In genomic region chr13:77107734-77108133, GRCm38 (mm10) we compare ENCODE assay signal across 26 mouse cellular contexts. TPM values are rescaled to one million over a fixed set of nuclear protein-coding genes. Genes with fewer than 3 reads are reported as not detected.
A peak's percentile ranks its signal among the peaks of the same experiment; 100 is the strongest.
DNase-seq lines count a peak whose midpoint lies in the region; ATAC-seq and TF ChIP-seq lines count a peak whose summit lies in the region.
"Had no signal": no experiment of that assay in that cellular context is flagged by ENCODE, and none has a peak within 500 bp of the region (broad histone marks: within the 10 kb centered on the region; RNA-seq: fewer than 3 reads in every experiment).

No protein-coding gene starts in this region.

- H3K4me3 ChIP-seq in midbrain, embryonic 12.5 days: no peak overlapping the region
- H3K4me3 ChIP-seq in midbrain, embryonic 11.5 days (ENCODE audit: low read depth, low read length): no peak overlapping the region
- H3K4me3 ChIP-seq in CH12.LX (replicated peaks in 1 of 3; ENCODE audit: low read depth in 2 of 3, low read length in 2 of 3, poor library complexity in 1 of 3) (no peak overlapping the region), MEL (ENCODE audit: control insufficient read depth in 1 of 2, insufficient read depth in 1 of 2, low read depth in 2 of 2, low read length in 2 of 2) (no peak overlapping the region)
- H3K4me3 ChIP-seq: embryonic facial prominence, embryonic 13.5 days; embryonic facial prominence, embryonic 15.5 days; erythroblast, embryonic 14.5 days; forebrain, embryonic 10.5 days; forebrain, embryonic 12.5 days had no signal

- no peaks in the 10 kb centered on the region for H3K27me3 ChIP-seq in midbrain, embryonic 12.5 days
- H3K27me3 ChIP-seq in midbrain, embryonic 11.5 days (ENCODE audit: control insufficient read depth, insufficient read depth, low read length): no peaks in the 10 kb centered on the region
- H3K27me3 ChIP-seq in CH12.LX (replicated peaks): no peaks in the 10 kb centered on the region
- H3K27me3 ChIP-seq in MEL (ENCODE audit: control insufficient read depth in 1 of 2, insufficient read depth in 2 of 2, low read length in 2 of 2): no peaks in the 10 kb centered on the region
- H3K27me3 ChIP-seq: embryonic facial prominence, embryonic 13.5 days; embryonic facial prominence, embryonic 15.5 days; forebrain, embryonic 12.5 days had no signal

- peaks cover 10% of the 10 kb centered on the region for H3K36me3 ChIP-seq in midbrain, embryonic 12.5 days
- H3K36me3 ChIP-seq in midbrain, embryonic 11.5 days (ENCODE audit: control insufficient read depth, insufficient read depth, low read length): no peaks in the 10 kb centered on the region
- H3K36me3 ChIP-seq in CH12.LX (replicated peaks in 1 of 2; ENCODE audit: control insufficient read depth in 1 of 2, insufficient read depth in 1 of 2, low read length in 1 of 2) (peaks cover 15 to 34% of the 10 kb centered on the region in 2 experiments), MEL (ENCODE audit: control insufficient read depth in 1 of 2, insufficient read depth in 2 of 2, low read length in 2 of 2) (peaks cover 0 to 8% of the 10 kb centered on the region in 2 experiments; a peak in 2 of 4 replicates)

- DNase-seq in midbrain, embryonic 11.5 days (ENCODE audit: low spot score, missing footprints): no peak
- DNase-seq in CH12.LX (ENCODE audit: extremely low read depth) (no peak), MEL (ENCODE audit: low read depth, low spot score) (no peak)
- DNase-seq in right cerebral cortex, adult 18-20 months: no peak
- no peak for DNase-seq in thymus, postnatal 14 days
- DNase-seq: adrenal gland, adult 2 months; adrenal gland, postnatal 10 days; adrenal gland, postnatal 25 days; B cell, adult 2 months; cerebellum, adult 11 months; cerebellum, adult 18-20 months; cerebellum, adult 8-10 months; cerebellum, adult 9-11 months; cerebellum, postnatal 14 days; cerebellum, postnatal 36 days; embryo, embryonic 11 days had no signal

- no peak for TF ChIP-seq EP300 in CH12.LX (IDR thresholded peaks at IDR 0.05; ENCODE audit: low read length)
- no peak for TF ChIP-seq EP300 in MEL (IDR thresholded peaks at IDR 0.05; ENCODE audit: low read depth in 1 of 2, low read length in 2 of 2)

- dilution Hi-C loops in CH12.LX (cut with MboI; ENCODE audit: extremely low pct_ligation_motif_present, extremely low pct_unique_long_range_greater_than_20kb, low sequenced_read_pairs): no loop called here

- no peak for TF ChIP-seq POLR2A in CH12.LX (IDR thresholded peaks at IDR 0.05; ENCODE audit: low read depth, low read length)
- no peak for TF ChIP-seq POLR2A in MEL (IDR thresholded peaks at IDR 0.05; ENCODE audit: control insufficient read depth in 1 of 2, insufficient read depth in 1 of 2, low read depth in 1 of 2, low read length in 2 of 2, poor library complexity in 1 of 2)

- H3K79me2 ChIP-seq in CH12.LX (replicated peaks; ENCODE audit: control insufficient read depth, extremely low read depth, insufficient read depth, poor library complexity, severe bottlenecking): no peaks in the 10 kb centered on the region
- no peaks in the 10 kb centered on the region for H3K79me2 ChIP-seq in MEL (ENCODE audit: control insufficient read depth, insufficient read depth, low read length, poor library complexity)

- no peak overlapping the region for H3K9ac ChIP-seq in midbrain, embryonic 12.5 days (replicated peaks)
- no peak overlapping the region for H3K9ac ChIP-seq in midbrain, embryonic 11.5 days (ENCODE audit: low read length)
- H3K9ac ChIP-seq in CH12.LX (ENCODE audit: insufficient read depth, low read depth): no peak overlapping the region
- no peak overlapping the region for H3K9ac ChIP-seq in MEL (ENCODE audit: control insufficient read depth, low read depth, low read length, poor library complexity, severe bottlenecking)
- H3K9ac ChIP-seq: embryonic facial prominence, embryonic 13.5 days; embryonic facial prominence, embryonic 15.5 days; forebrain, embryonic 12.5 days had no signal

- no peaks in the 10 kb centered on the region for H3K9me3 ChIP-seq in midbrain, embryonic 12.5 days
- H3K9me3 ChIP-seq in midbrain, embryonic 11.5 days (ENCODE audit: control insufficient read depth, low read length): no peaks in the 10 kb centered on the region
- H3K9me3 ChIP-seq in CH12.LX (replicated peaks; ENCODE audit: low read length) (no peaks in the 10 kb centered on the region), MEL (replicated peaks; ENCODE audit: insufficient read depth, low read length) (no peaks in the 10 kb centered on the region)
- H3K9me3 ChIP-seq: embryonic facial prominence, embryonic 13.5 days; embryonic facial prominence, embryonic 15.5 days; forebrain, embryonic 10.5 days; forebrain, embryonic 12.5 days; G1E had no signal

- in situ Hi-C loops in CH12.LX (cut with MboI; ENCODE audit: low pct_ligation_motif_present, low pct_unique_long_range_greater_than_20kb, low sequenced_read_pairs): no loop called here

- no peak overlapping the region for H3K27ac ChIP-seq in midbrain, embryonic 12.5 days (replicated peaks)
- no peak overlapping the region for H3K27ac ChIP-seq in midbrain, embryonic 11.5 days (ENCODE audit: low read depth, low read length)
- H3K27ac ChIP-seq in CH12.LX (ENCODE audit: insufficient read depth, low read depth): no peak overlapping the region
- H3K27ac ChIP-seq in MEL (ENCODE audit: control insufficient read depth, low read depth, low read length): no peak overlapping the region
- H3K27ac ChIP-seq: embryonic facial prominence, embryonic 13.5 days; embryonic facial prominence, embryonic 15.5 days; forebrain, embryonic 10.5 days; forebrain, embryonic 12.5 days had no signal

- 0 out of 2 replicates have a peak, but pooled peaks have one; percentile 44 for ATAC-seq in midbrain, embryonic 12.5 days (ENCODE audit: low FRiP score, low read depth)
- no peak for ATAC-seq in midbrain, embryonic 11.5 days (ENCODE audit: low FRiP score)
- ATAC-seq: CD4-positive, CD25-positive, alpha-beta regulatory T cell, adult 4 months; forebrain, embryonic 14.5 days; forebrain, embryonic 16.5 days had no signal

- TF ChIP-seq RAD21 in CH12.LX (IDR thresholded peaks at IDR 0.05; ENCODE audit: low read depth, low read length) (no peak), MEL (IDR thresholded peaks at IDR 0.05; ENCODE audit: low read depth, low read length) (no peak)

- H3K4me2 ChIP-seq in midbrain, embryonic 12.5 days (replicated peaks): no peak overlapping the region
- no peak overlapping the region for H3K4me2 ChIP-seq in midbrain, embryonic 11.5 days
- H3K4me2 ChIP-seq in CH12.LX (ENCODE audit: insufficient read depth, low read depth, poor library complexity, severe bottlenecking): no peak overlapping the region
- H3K4me2 ChIP-seq: embryonic facial prominence, embryonic 13.5 days; embryonic facial prominence, embryonic 15.5 days; forebrain, embryonic 12.5 days had no signal

- TF ChIP-seq CTCF in CH12.LX (conservative IDR thresholded peaks at IDR 0.05 in 1 of 2, IDR thresholded peaks at IDR 0.05 in 1 of 2; ENCODE audit: low read depth in 2 of 2, low read length in 2 of 2) (no peak), MEL (IDR thresholded peaks at IDR 0.05 in 2 of 3, conservative IDR thresholded peaks at IDR 0.05 in 1 of 3; ENCODE audit: control insufficient read depth in 1 of 3, insufficient read depth in 1 of 3, low read depth in 2 of 3, low read length in 3 of 3, poor library complexity in 1 of 3, severe bottlenecking in 1 of 3) (no peak)

- H3K4me1 ChIP-seq in midbrain, embryonic 12.5 days: no peaks in the 10 kb centered on the region
- no peaks in the 10 kb centered on the region for H3K4me1 ChIP-seq in midbrain, embryonic 11.5 days (ENCODE audit: control insufficient read depth, insufficient read depth, low read length)
- H3K4me1 ChIP-seq in CH12.LX (ENCODE audit: control insufficient read depth in 1 of 2, insufficient read depth in 2 of 2) (peaks cover 0 to 4% of the 10 kb centered on the region in 2 experiments; a peak in 1 of 4 replicates), MEL (ENCODE audit: control insufficient read depth in 1 of 2, insufficient read depth in 2 of 2, low read length in 2 of 2) (no peaks in the 10 kb centered on the region)
- H3K4me1 ChIP-seq: embryonic facial prominence, embryonic 13.5 days; embryonic facial prominence, embryonic 15.5 days; forebrain, embryonic 10.5 days; forebrain, embryonic 12.5 days had no signal

TF ChIP-seq in CH12.LX, 34 proteins besides CTCF, POLR2A, EP300 and RAD21:
- TF ChIP-seq SMC3 (IDR thresholded peaks at IDR 0.05; ENCODE audit: low read depth, low read length): no peak
- peak; percentile 98 for TF ChIP-seq MAFK (IDR thresholded peaks at IDR 0.05; ENCODE audit: insufficient replicate concordance, low read length)
TF ChIP-seq in CH12.LX: peak in this region for 1.

TF ChIP-seq in MEL, 35 proteins besides CTCF, POLR2A, EP300 and RAD21:
- TF ChIP-seq MAFK (IDR thresholded peaks at IDR 0.05; ENCODE audit: borderline replicate concordance, low read depth, low read length) (peak; percentile 96), ELF1 (IDR thresholded peaks at IDR 0.05; ENCODE audit: low read depth, low read length) (no peak)

RNA-seq across cellular contexts. Expression of gene Slf1, which starts 27.5 kb away (rescaled TPM):
- 44.5 and 46.6 TPM in 2 replicates for polyA plus RNA-seq in midbrain, embryonic 12.5 days (2016; fragmentation: Nextera tagmentation; extraction: Ambion mirVana)
- polyA plus RNA-seq in midbrain, embryonic 11.5 days (2014; fragmentation: Nextera tagmentation; extraction: Ambion mirVana): 41.6 and 42.2 TPM in 2 replicates
- 25.4 and 29.6 TPM in 2 replicates for total RNA-seq in CH12.LX (2012; rRNA removed)
- 52.2 and 64.7 TPM in 2 replicates for total RNA-seq in CH12.LX (2014; rRNA removed)
- 24.1 and 25.8 TPM in 2 replicates for polyA plus RNA-seq in CH12.LX (2012; ENCODE audit: insufficient read length, low read depth)
- 16.9 and 17.1 TPM in 2 replicates for total RNA-seq in MEL (2012; rRNA removed)
- polyA plus RNA-seq in MEL (2012; ENCODE audit: insufficient read depth in 1 of 2, insufficient read length in 2 of 2, low read depth in 1 of 2, low replicate concordance in 2 of 2, missing spikeins in 1 of 2): 10 to 100 TPM in 1 of 2 experiments, not detected in 1; 20.9 TPM

RNA-seq across cellular contexts. Expression of gene 2210408I21Rik, which starts 27.6 kb away (rescaled TPM):
- polyA plus RNA-seq in midbrain, embryonic 12.5 days (2016; fragmentation: Nextera tagmentation; extraction: Ambion mirVana): 12.4 and 15.2 TPM in 2 replicates
- 12.3 and 12.5 TPM in 2 replicates for polyA plus RNA-seq in midbrain, embryonic 11.5 days (2014; fragmentation: Nextera tagmentation; extraction: Ambion mirVana)
- total RNA-seq in CH12.LX (2012; rRNA removed) (5.6 and 7.6 TPM in 2 replicates), CH12.LX (2014; rRNA removed) (14.7 and 24.2 TPM in 2 replicates), MEL (2012; rRNA removed) (4.0 TPM in 2 replicates)
- polyA plus RNA-seq in CH12.LX (2012; ENCODE audit: insufficient read length, low read depth) (5.3 and 7.7 TPM in 2 replicates), MEL (2012; ENCODE audit: insufficient read depth in 1 of 2, insufficient read length in 2 of 2, low read depth in 1 of 2, low replicate concordance in 2 of 2, missing spikeins in 1 of 2) (1 to 10 TPM in 1 of 2 experiments, not detected in 1; 1.6 TPM)
- polyA plus RNA-seq: erythroblast, embryonic 14.5 days had no signal
